Mouse (Mus musculus): ENCODE results near the gene Zfp84.
"Not testable (repeated sequence)": the region's sequence is repeated elsewhere in the genome, so short reads cannot be mapped to it uniquely, and the experiment has no call there.

Zfp84 gene

GRCm38 (mm10) chr7:29768090-29768900 lies at the start of gene Zfp84:
Gene Zfp84, plus strand, starts transcription at chr7:29768552.
- in situ Hi-C loops (cut with MboI) = loop anchor here (25.0 kb wide), 1 partner anchor 1444 kb away; no protein-coding TSS in a partner anchor

- in situ Hi-C loops (cut with MboI) = not testable (repeated sequence)
Measured at GRCm38 (mm10) chr7:29725461-29726142, 42.8 kb upstream of the Zfp84 start.

- in situ Hi-C loops (cut with MboI) = not testable (repeated sequence)
Measured at GRCm38 (mm10) chr7:29726860-29727259, 41.5 kb upstream of the Zfp84 start, which contains the start of gene Catsperg2. Gene Catsperg2, minus strand, starts transcription at chr7:29727032.

GRCm38 (mm10) chr7:29728055-29728454 lies 40.3 kb upstream of the Zfp84 start:
- in situ Hi-C loops (cut with MboI) = no loop called here

- in situ Hi-C loops (cut with MboI) = no loop called here
Measured at GRCm38 (mm10) chr7:29742258-29742657, 26.1 kb upstream of the Zfp84 start.

- in situ Hi-C loops (cut with MboI) = loop anchor here (25.0 kb wide), 1 partner anchor 1452 kb away; no protein-coding TSS in a partner anchor
Measured at GRCm38 (mm10) chr7:29760476-29760875, 7.9 kb upstream of the Zfp84 start.

GRCm38 (mm10) chr7:29764702-29765101 lies 3.6 kb upstream of the Zfp84 start:
- in situ Hi-C loops (cut with MboI) = loop anchor here (25.0 kb wide), 1 partner anchor 1448 kb away; no protein-coding TSS in a partner anchor

- in situ Hi-C loops (cut with MboI) = loop anchor here (25.0 kb wide), 1 partner anchor 1445 kb away; no protein-coding TSS in a partner anchor
Measured at GRCm38 (mm10) chr7:29767058-29767686, 1.2 kb upstream of the Zfp84 start.

- in situ Hi-C loops (cut with MboI) = loop anchor here (25.0 kb wide), 1 partner anchor 1443 kb away; no protein-coding TSS in a partner anchor
Measured at GRCm38 (mm10) chr7:29768980-29769379, 628 bp downstream of the Zfp84 start.

GRCm38 (mm10) chr7:29773503-29773902 lies 5.2 kb downstream of the Zfp84 start:
- in situ Hi-C loops (cut with MboI) = loop anchor here (25.0 kb wide), 1 partner anchor 1439 kb away; no protein-coding TSS in a partner anchor

GRCm38 (mm10) chr7:29774371-29774770 lies 6.0 kb downstream of the Zfp84 start:
- in situ Hi-C loops (cut with MboI) = loop anchor here (25.0 kb wide), 1 partner anchor 1438 kb away; no protein-coding TSS in a partner anchor

- in situ Hi-C loops (cut with MboI) = no loop called here
Measured at GRCm38 (mm10) chr7:29776568-29776967, 8.2 kb downstream of the Zfp84 start.

GRCm38 (mm10) chr7:29777372-29777771 lies 9.0 kb downstream of the Zfp84 start:
- in situ Hi-C loops (cut with MboI) = no loop called here

- in situ Hi-C loops (cut with MboI) = no loop called here
Measured at GRCm38 (mm10) chr7:29783871-29784551, 15.7 kb downstream of the Zfp84 start, which contains the start of gene Zfp30. Gene Zfp30, plus strand, starts transcription at chr7:29783998.

- in situ Hi-C loops (cut with MboI) = no loop called here
Measured at GRCm38 (mm10) chr7:29785023-29785422, 16.7 kb downstream of the Zfp84 start.

- in situ Hi-C loops (cut with MboI) = no loop called here
Measured at GRCm38 (mm10) chr7:29785888-29786287, 17.5 kb downstream of the Zfp84 start.

GRCm38 (mm10) chr7:29792906-29793305 lies 24.6 kb downstream of the Zfp84 start:
- in situ Hi-C loops (cut with MboI) = no loop called here

GRCm38 (mm10) chr7:29807046-29807445 lies 38.7 kb downstream of the Zfp84 start:
- in situ Hi-C loops (cut with MboI) = no loop called here

- in situ Hi-C loops (cut with MboI) = no loop called here
Measured at GRCm38 (mm10) chr7:29812244-29812643, 43.9 kb downstream of the Zfp84 start.

GRCm38 (mm10) chr7:29814381-29814780 lies 46.0 kb downstream of the Zfp84 start:
- in situ Hi-C loops (cut with MboI) = no loop called here

GRCm38 (mm10) chr7:29815061-29815784 lies 46.9 kb downstream of the Zfp84 start:
- in situ Hi-C loops (cut with MboI) = no loop called here

Measured in mature B cell (primary cell).